Mouse (Mus musculus): ENCODE results near the gene Prdm15. TPM values are rescaled to one million over a fixed set of nuclear protein-coding genes. Genes with fewer than 3 reads are reported as not detected.

Prdm15 gene
- total and polyA plus RNA-seq, 3 experiments, result 5.0 to 28.3 (median 11.7) TPM

- no peaks in the 10 kb centered on the region for H3K4me1 ChIP-seq (ENCODE audit: insufficient read depth, low read depth, low read length)
- H3K9me3 ChIP-seq (replicated peaks), result no peaks in the 10 kb centered on the region
- no peak for ATAC-seq (ENCODE audit: extremely low read depth, insufficient number of reproducible peaks, low FRiP score, poor library complexity, severe bottlenecking)
- H3K4me3 ChIP-seq (ENCODE audit: low read depth, low read length), result no peak overlapping the region
- DNase-seq (ENCODE audit: low spot score), result no peak
- no peaks in the 10 kb centered on the region for H3K27me3 ChIP-seq (ENCODE audit: insufficient read depth, low read length)
- TF ChIP-seq POLR2AphosphoS5 (IDR thresholded peaks at IDR 0.05; ENCODE audit: insufficient replicate concordance, low read depth, low read length) (no peak), GATA2 (IDR thresholded peaks at IDR 0.05; ENCODE audit: borderline replicate concordance, low read depth, low read length) (no peak), GATA1 (IDR thresholded peaks at IDR 0.05; ENCODE audit: borderline replicate concordance, low read length) (no peak), CTCF (IDR thresholded peaks at IDR 0.05; ENCODE audit: low read depth, low read length) (no peak), TAL1 (conservative IDR thresholded peaks at IDR 0.05; ENCODE audit: low read depth, low read length) (no peak)
- peaks cover 37% of the 10 kb centered on the region for H3K36me3 ChIP-seq (replicated peaks)
Observed at GRCm38 (mm10) chr16:97877502-97877901, 25.9 kb upstream of the Prdm15 start.

DNA sequence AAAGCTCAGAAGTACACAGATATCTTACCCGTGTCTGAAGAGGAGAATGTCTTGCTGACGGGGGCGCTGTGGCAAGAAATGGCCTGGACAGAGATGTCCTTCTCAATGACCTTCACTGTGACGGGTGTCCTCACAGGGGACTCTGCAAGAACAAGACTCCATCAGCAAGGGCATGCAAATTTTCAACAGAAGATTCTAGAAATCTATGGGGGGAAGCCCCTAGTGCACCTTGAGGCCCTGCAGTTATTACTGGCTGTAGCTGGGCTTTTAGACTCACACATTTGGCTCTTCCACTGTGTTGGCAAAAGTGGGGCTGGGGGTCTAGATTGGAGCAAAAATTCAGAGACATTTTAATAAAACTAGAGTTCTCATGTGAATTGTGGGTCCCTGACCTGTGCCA lies 23.5 kb upstream of the Prdm15 start:
- no peaks in the 10 kb centered on the region for H3K4me1 ChIP-seq (ENCODE audit: insufficient read depth, low read depth, low read length)
- H3K36me3 ChIP-seq (replicated peaks), result peaks cover 37% of the 10 kb centered on the region
- no peaks in the 10 kb centered on the region for H3K9me3 ChIP-seq (replicated peaks)
- DNase-seq (ENCODE audit: low spot score) (no peak), ATAC-seq (ENCODE audit: extremely low read depth, insufficient number of reproducible peaks, low FRiP score, poor library complexity, severe bottlenecking) (no peak)
- H3K4me3 ChIP-seq (ENCODE audit: low read depth, low read length), result no peak overlapping the region
- H3K27me3 ChIP-seq (ENCODE audit: insufficient read depth, low read length), result no peaks in the 10 kb centered on the region
- TF ChIP-seq TAL1 (conservative IDR thresholded peaks at IDR 0.05; ENCODE audit: low read depth, low read length), result no peak
- no peak for TF ChIP-seq POLR2AphosphoS5 (IDR thresholded peaks at IDR 0.05; ENCODE audit: insufficient replicate concordance, low read depth, low read length)
- TF ChIP-seq GATA1 (IDR thresholded peaks at IDR 0.05; ENCODE audit: borderline replicate concordance, low read length), result no peak
- TF ChIP-seq GATA2 (IDR thresholded peaks at IDR 0.05; ENCODE audit: borderline replicate concordance, low read depth, low read length), result no peak
- TF ChIP-seq CTCF (IDR thresholded peaks at IDR 0.05; ENCODE audit: low read depth, low read length), result no peak

DNA sequence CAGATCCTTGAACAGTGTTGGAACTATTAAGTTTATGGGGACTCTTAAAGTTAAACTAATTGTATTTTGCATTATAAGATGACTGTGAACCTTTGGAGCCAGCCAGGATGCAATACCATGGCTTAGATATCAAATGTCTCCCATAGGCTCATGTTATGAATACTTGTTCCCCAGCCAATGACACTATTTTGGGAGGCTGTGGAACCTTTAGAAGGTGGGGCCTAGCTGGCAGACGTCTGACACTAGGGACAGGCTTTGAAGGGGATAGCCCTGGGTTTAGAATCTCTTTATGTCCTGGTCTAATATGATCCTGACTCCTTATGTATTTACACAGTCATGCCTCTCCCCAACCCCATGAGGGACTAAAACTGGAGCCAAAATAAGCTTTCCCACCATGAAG lies 22.7 kb upstream of the Prdm15 start:
- no peaks in the 10 kb centered on the region for H3K4me1 ChIP-seq (ENCODE audit: insufficient read depth, low read depth, low read length)
- TF ChIP-seq CTCF (IDR thresholded peaks at IDR 0.05; ENCODE audit: low read depth, low read length) (no peak), GATA1 (IDR thresholded peaks at IDR 0.05; ENCODE audit: borderline replicate concordance, low read length) (no peak)
- no peak overlapping the region for H3K4me3 ChIP-seq (ENCODE audit: low read depth, low read length)
- no peak for DNase-seq (ENCODE audit: low spot score)
- no peaks in the 10 kb centered on the region for H3K9me3 ChIP-seq (replicated peaks)
- H3K36me3 ChIP-seq (replicated peaks), result peaks cover 39% of the 10 kb centered on the region
- H3K27me3 ChIP-seq (ENCODE audit: insufficient read depth, low read length), result no peaks in the 10 kb centered on the region
- no peak for ATAC-seq (ENCODE audit: extremely low read depth, insufficient number of reproducible peaks, low FRiP score, poor library complexity, severe bottlenecking)

GRCm38 (mm10) chr16:97872657-97873056 lies 21.0 kb upstream of the Prdm15 start:
- no peak for TF ChIP-seq CTCF (IDR thresholded peaks at IDR 0.05; ENCODE audit: low read depth, low read length)
- TF ChIP-seq GATA1 (IDR thresholded peaks at IDR 0.05; ENCODE audit: borderline replicate concordance, low read length), result no peak
- no peak for DNase-seq (ENCODE audit: low spot score)
- Histone ChIP-seq H3K4me1 (ENCODE audit: insufficient read depth, low read depth, low read length) (no peaks in the 10 kb centered on the region), H3K36me3 (replicated peaks) (peaks cover 52% of the 10 kb centered on the region), H3K9me3 (replicated peaks) (no peaks in the 10 kb centered on the region), H3K27me3 (ENCODE audit: insufficient read depth, low read length) (no peaks in the 10 kb centered on the region), H3K4me3 (ENCODE audit: low read depth, low read length) (no peak overlapping the region)
- ATAC-seq (ENCODE audit: extremely low read depth, insufficient number of reproducible peaks, low FRiP score, poor library complexity, severe bottlenecking), result no peak

- Histone ChIP-seq H3K27me3 (ENCODE audit: insufficient read depth, low read length) (no peaks in the 10 kb centered on the region), H3K4me3 (ENCODE audit: low read depth, low read length) (no peak overlapping the region), H3K36me3 (replicated peaks) (peaks cover 46% of the 10 kb centered on the region), H3K4me1 (ENCODE audit: insufficient read depth, low read depth, low read length) (no peaks in the 10 kb centered on the region), H3K9me3 (replicated peaks) (no peaks in the 10 kb centered on the region)
- ATAC-seq (ENCODE audit: extremely low read depth, insufficient number of reproducible peaks, low FRiP score, poor library complexity, severe bottlenecking) (no peak), DNase-seq (ENCODE audit: low spot score) (no peak)
- TF ChIP-seq GATA1 (IDR thresholded peaks at IDR 0.05; ENCODE audit: borderline replicate concordance, low read length), result no peak
- TF ChIP-seq CTCF (IDR thresholded peaks at IDR 0.05; ENCODE audit: low read depth, low read length), result no peak
- TF ChIP-seq GATA2 (IDR thresholded peaks at IDR 0.05; ENCODE audit: borderline replicate concordance, low read depth, low read length), result no peak
- TF ChIP-seq POLR2AphosphoS5 (IDR thresholded peaks at IDR 0.05; ENCODE audit: insufficient replicate concordance, low read depth, low read length), result no peak
- no peak for TF ChIP-seq TAL1 (conservative IDR thresholded peaks at IDR 0.05; ENCODE audit: low read depth, low read length)
Observed at GRCm38 (mm10) chr16:97869193-97870102, 17.8 kb upstream of the Prdm15 start.

DNA sequence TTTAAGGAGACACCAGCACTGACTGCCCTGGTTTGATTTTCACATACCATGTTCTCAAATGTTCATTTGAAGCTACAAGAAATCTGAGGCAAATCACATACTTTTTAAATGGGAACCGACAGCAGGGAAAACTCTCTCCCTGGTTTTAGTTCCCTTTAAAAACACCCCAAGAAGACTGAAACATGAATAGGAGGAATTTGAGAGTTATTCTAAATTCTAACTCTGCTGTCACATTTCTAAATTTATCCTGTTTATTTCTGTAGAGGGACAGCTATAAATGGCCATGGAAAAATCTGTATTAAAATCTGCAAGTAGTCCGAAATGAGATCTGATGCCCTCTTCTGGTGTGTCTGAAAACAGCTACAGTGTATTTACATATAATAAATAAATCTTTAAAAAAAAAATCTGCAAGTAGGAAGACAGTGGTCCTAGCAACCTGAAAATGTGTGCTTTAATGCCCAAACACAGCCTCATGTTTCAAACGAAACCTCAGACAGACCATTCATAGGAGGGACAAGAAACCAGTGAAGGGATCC lies 12.3 kb upstream of the Prdm15 start:
- H3K9me3 ChIP-seq (replicated peaks), result no peaks in the 10 kb centered on the region
- no peak overlapping the region for H3K4me3 ChIP-seq (ENCODE audit: low read depth, low read length)
- no peaks in the 10 kb centered on the region for H3K27me3 ChIP-seq (ENCODE audit: insufficient read depth, low read length)
- ATAC-seq (ENCODE audit: extremely low read depth, insufficient number of reproducible peaks, low FRiP score, poor library complexity, severe bottlenecking) (no peak), DNase-seq (ENCODE audit: low spot score) (no peak)
- no peaks in the 10 kb centered on the region for H3K4me1 ChIP-seq (ENCODE audit: insufficient read depth, low read depth, low read length)
- TF ChIP-seq TAL1 (conservative IDR thresholded peaks at IDR 0.05; ENCODE audit: low read depth, low read length), result no peak
- TF ChIP-seq CTCF (IDR thresholded peaks at IDR 0.05; ENCODE audit: low read depth, low read length), result no peak
- TF ChIP-seq GATA1 (IDR thresholded peaks at IDR 0.05; ENCODE audit: borderline replicate concordance, low read length), result no peak
- TF ChIP-seq GATA2 (IDR thresholded peaks at IDR 0.05; ENCODE audit: borderline replicate concordance, low read depth, low read length), result no peak
- TF ChIP-seq POLR2AphosphoS5 (IDR thresholded peaks at IDR 0.05; ENCODE audit: insufficient replicate concordance, low read depth, low read length), result no peak
- peaks cover 43% of the 10 kb centered on the region for H3K36me3 ChIP-seq (replicated peaks)
